Mouse (Mus musculus): ENCODE measurements around the gene Trim14.

DNA sequence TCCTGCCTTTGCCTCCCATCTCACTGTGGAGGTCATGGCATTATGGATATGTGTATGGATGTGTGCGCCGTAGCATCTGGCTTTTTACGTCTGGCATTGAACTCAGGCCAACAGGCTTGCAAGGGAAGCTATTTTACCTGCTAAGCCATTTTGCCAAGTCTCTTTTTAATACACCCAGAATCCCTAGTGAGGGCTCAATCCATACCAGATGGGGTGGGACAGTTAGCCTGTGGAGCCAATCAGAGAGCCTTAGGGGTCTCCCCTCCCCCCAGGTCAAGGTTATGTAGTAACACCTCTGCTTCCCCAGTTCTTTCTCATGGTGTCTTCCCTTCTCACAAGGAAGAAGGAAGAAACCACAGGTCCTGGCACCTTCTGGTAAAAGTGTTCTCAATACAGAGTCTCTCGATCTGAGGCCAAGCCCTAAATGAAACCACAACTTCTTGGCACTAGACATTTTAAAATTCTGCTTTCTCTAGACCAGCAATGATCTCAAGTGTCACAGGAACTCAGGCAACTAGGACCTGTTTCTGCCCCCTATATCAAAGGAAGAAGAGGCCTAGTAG lies 29.5 kb upstream of the Trim14 start:
- TF ChIP-seq POLR2A (IDR thresholded peaks at IDR 0.05; ENCODE audit: insufficient read length, low read depth): no peak
- TF ChIP-seq POLR2AphosphoS2 (IDR thresholded peaks at IDR 0.05; ENCODE audit: insufficient read length, low read depth): no peak
- no peak for TF ChIP-seq TCF12 (IDR thresholded peaks at IDR 0.05; ENCODE audit: insufficient read depth, poor library complexity, severe bottlenecking)
- no peak for TF ChIP-seq MYOG (IDR thresholded peaks at IDR 0.05; ENCODE audit: control insufficient read depth in 1 of 3, insufficient read depth in 1 of 3, insufficient read length in 2 of 3, low read depth in 2 of 3)
- TF ChIP-seq USF1 (IDR thresholded peaks at IDR 0.05; ENCODE audit: low read depth): no peak
- TF ChIP-seq MAX (IDR thresholded peaks at IDR 0.05; ENCODE audit: low read depth): no peak
- TF ChIP-seq SRF (IDR thresholded peaks at IDR 0.05; ENCODE audit: control insufficient read depth, insufficient read length, low read depth): no peak
- TF ChIP-seq E2F4 (IDR thresholded peaks at IDR 0.05; ENCODE audit: insufficient read depth): no peak
